Mouse (Mus musculus): Measurements from ENCODE around the gene Taf15.

- TF ChIP-seq GATA1 (IDR thresholded peaks at IDR 0.05; ENCODE audit: low read length), result no peak
- TF ChIP-seq TAL1 (IDR thresholded peaks at IDR 0.05; ENCODE audit: low read length), result no peak
Observed at GRCm38 (mm10) chr11:83518371-83518770, 45.5 kb downstream of the Taf15 start.
